15 mouse cellular contexts compared by ENCODE assay signal in the genomic region with DNA sequence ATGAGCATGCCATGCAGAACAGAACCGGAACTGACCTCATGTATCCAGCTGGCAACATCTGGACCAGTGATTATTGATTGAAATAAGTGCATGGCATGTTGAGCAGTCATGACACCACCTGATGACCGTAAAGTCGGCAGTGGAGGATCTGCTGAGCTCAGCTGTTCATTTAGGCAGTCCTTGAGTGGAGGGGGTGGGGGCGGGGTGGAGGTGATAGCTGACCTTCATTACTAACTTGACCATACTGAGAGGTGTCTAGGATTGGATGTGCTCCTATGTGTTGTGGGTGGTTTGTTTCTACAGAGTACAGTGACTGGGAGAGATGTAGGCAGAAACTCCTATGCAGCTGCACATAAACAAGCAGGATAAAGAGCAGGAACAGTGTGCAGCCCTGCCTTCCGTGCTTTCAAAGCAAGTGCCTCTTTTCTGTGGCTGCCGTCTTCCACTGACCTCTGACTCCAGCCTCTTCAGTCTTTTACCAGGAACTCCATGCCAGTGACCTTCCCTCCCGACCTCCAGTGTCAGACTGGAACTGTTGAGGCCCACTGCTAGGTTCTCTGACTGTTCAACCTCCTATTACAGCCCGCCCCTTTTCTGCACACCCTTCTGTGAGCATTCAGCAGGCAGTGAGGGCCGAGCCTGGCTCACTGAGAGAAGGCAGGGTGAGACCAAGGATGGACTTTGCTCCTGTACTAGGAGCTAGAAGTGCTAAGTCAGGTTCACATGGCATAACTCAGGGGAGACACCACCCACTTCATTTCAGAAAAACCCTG. TPM values are rescaled to one million over a fixed set of nuclear protein-coding genes. Genes with fewer than 3 reads are reported as not detected.
DNase-seq lines count a peak whose midpoint lies in the region; ATAC-seq and TF ChIP-seq lines count a peak whose summit lies in the region.
"Had no signal": no experiment of that assay in that cellular context is flagged by ENCODE, and none has a peak within 500 bp of the region (broad histone marks: within the 10 kb centered on the region; RNA-seq: fewer than 3 reads in every experiment).

No protein-coding gene starts in this region.

- H3K4me3 ChIP-seq in kidney, embryonic 14.5 days (ENCODE audit: low read length), result no peak overlapping the region
- H3K4me3 ChIP-seq in intestine, embryonic 15.5 days (replicated peaks), result no peak overlapping the region
- H3K4me3 ChIP-seq in limb, embryonic 14.5 days (replicated peaks; ENCODE audit: low read length), result no peak overlapping the region
- H3K4me3 ChIP-seq: layer of hippocampus, adult 2 months; liver, embryonic 13.5 days had no signal

- WGBS in kidney, embryonic 14.5 days, result 30% methylated on average over 9 of the region's 9 CpGs
- WGBS in intestine, embryonic 15.5 days, result 29% methylated on average over 9 of the region's 9 CpGs
- 29% methylated on average over 9 of the region's 9 CpGs for WGBS in limb, embryonic 14.5 days

- no peak for TF ChIP-seq POLR2A in limb, embryonic 14.5 days (IDR thresholded peaks at IDR 0.05; ENCODE audit: borderline replicate concordance, extremely low read depth, insufficient read depth, insufficient read length)

- H3K4me2 ChIP-seq in kidney, embryonic 14.5 days (replicated peaks; ENCODE audit: low read depth, low read length), result no peak overlapping the region
- no peak overlapping the region for H3K4me2 ChIP-seq in intestine, embryonic 15.5 days (replicated peaks)
- no peak overlapping the region for H3K4me2 ChIP-seq in limb, embryonic 14.5 days (replicated peaks; ENCODE audit: low read depth, low read length, severe bottlenecking)
- H3K4me2 ChIP-seq: liver, embryonic 13.5 days had no signal

- no peak overlapping the region for H3K27ac ChIP-seq in kidney, embryonic 14.5 days (ENCODE audit: low read depth, low read length)
- H3K27ac ChIP-seq in intestine, embryonic 15.5 days, result peak overlapping the region; percentile 8
- H3K27ac ChIP-seq in limb, embryonic 14.5 days (replicated peaks; ENCODE audit: low read depth, low read length), result no peak overlapping the region
- H3K27ac ChIP-seq: layer of hippocampus, adult 2 months; liver, embryonic 13.5 days had no signal

- no peak overlapping the region for H3K9ac ChIP-seq in kidney, embryonic 14.5 days (ENCODE audit: low read depth, low read length)
- H3K9ac ChIP-seq in intestine, embryonic 15.5 days, result no peak overlapping the region
- H3K9ac ChIP-seq in limb, embryonic 14.5 days (ENCODE audit: low read depth, low read length, severe bottlenecking), result no peak overlapping the region
- H3K9ac ChIP-seq: liver, embryonic 13.5 days had no signal

- DNase-seq in kidney, adult 11 months, result peak; percentile 66
- DNase-seq in ES-CJ7 (ENCODE audit: low read depth, low spot score), result peak; percentile 83
- peak; percentile 25 for DNase-seq in limb, embryonic 14.5 days (ENCODE audit: low spot score)
- no peak for DNase-seq in natural killer cell, adult 2 months (ENCODE audit: low spot score in 2 of 2)
- DNase-seq in layer of hippocampus, postnatal 10 days (ENCODE audit: low spot score in 2 of 2), result no peak
- no peak for DNase-seq in testis, postnatal 14 days (ENCODE audit: low spot score)
- DNase-seq: gastrocnemius, postnatal 36 days; heart, postnatal 4 days; liver, embryonic 13.5 days had no signal

- H3K9me3 ChIP-seq in kidney, embryonic 14.5 days (ENCODE audit: control insufficient read depth, low read length), result no peaks in the 10 kb centered on the region
- no peaks in the 10 kb centered on the region for H3K9me3 ChIP-seq in intestine, embryonic 15.5 days
- H3K9me3 ChIP-seq in limb, embryonic 14.5 days (ENCODE audit: control insufficient read depth, low read length), result no peaks in the 10 kb centered on the region
- H3K9me3 ChIP-seq: liver, embryonic 13.5 days had no signal

- no peak for ATAC-seq in kidney, embryonic 14.5 days (ENCODE audit: low FRiP score, low TSS enrichment)
- ATAC-seq in intestine, embryonic 15.5 days, result peak; percentile 87
- no peak for ATAC-seq in limb, embryonic 14.5 days (ENCODE audit: low FRiP score, low read depth)
- ATAC-seq: activated CD4-positive, CD25-positive, alpha-beta regulatory T cell, adult 4 months; forebrain, embryonic 14.5 days had no signal

- H3K27me3 ChIP-seq in kidney, embryonic 14.5 days (ENCODE audit: control insufficient read depth, insufficient read depth, low read length), result peaks cover 2% of the 10 kb centered on the region; the same call in 1 of the 2 replicates
- H3K27me3 ChIP-seq in intestine, embryonic 15.5 days (replicated peaks), result no peaks in the 10 kb centered on the region
- H3K27me3 ChIP-seq in limb, embryonic 14.5 days (ENCODE audit: control insufficient read depth, insufficient read depth, low read length), result peaks cover 2% of the 10 kb centered on the region

- H3K4me1 ChIP-seq in kidney, embryonic 14.5 days (ENCODE audit: control insufficient read depth, insufficient read depth, low read length), result peaks cover 21% of the 10 kb centered on the region
- H3K4me1 ChIP-seq in intestine, embryonic 15.5 days (replicated peaks), result peaks cover 16% of the 10 kb centered on the region
- peaks cover 23% of the 10 kb centered on the region for H3K4me1 ChIP-seq in limb, embryonic 14.5 days (ENCODE audit: control insufficient read depth, insufficient read depth, low read length)

- no peaks in the 10 kb centered on the region for H3K36me3 ChIP-seq in kidney, embryonic 14.5 days (ENCODE audit: control insufficient read depth, insufficient read depth, low read length)
- no peaks in the 10 kb centered on the region for H3K36me3 ChIP-seq in intestine, embryonic 15.5 days
- no peaks in the 10 kb centered on the region for H3K36me3 ChIP-seq in limb, embryonic 14.5 days (ENCODE audit: control insufficient read depth, insufficient read depth, low read length)
- H3K36me3 ChIP-seq: liver, embryonic 13.5 days had no signal

RNA-seq across cellular contexts. Expression of a gene that starts 6.4 kb away (rescaled TPM):
- polyA plus RNA-seq in kidney, embryonic 14.5 days (2014; fragmentation: Nextera tagmentation; extraction: Ambion mirVana), result 6.2 and 7.8 TPM in 2 replicates
- 15.3 and 15.5 TPM in 2 replicates for polyA plus RNA-seq in intestine, embryonic 15.5 days (2015; fragmentation: Nextera tagmentation; extraction: Ambion mirVana)
- 6.8 and 8.1 TPM in 2 replicates for polyA plus RNA-seq in limb, embryonic 14.5 days (2012; rRNA removed)
- polyA plus RNA-seq in limb, embryonic 14.5 days (2014; fragmentation: Nextera tagmentation; extraction: Ambion mirVana), result 2.7 and 4.0 TPM in 2 replicates
- total RNA-seq in layer of hippocampus, postnatal 10 days (2021), result under 1 TPM; 0.16 to 0.31 TPM

RNA-seq across cellular contexts. Expression of a gene that starts 52.9 kb away (rescaled TPM):
- not detected in 2 replicates for polyA plus RNA-seq in kidney, embryonic 14.5 days (2014; fragmentation: Nextera tagmentation; extraction: Ambion mirVana)
- polyA plus RNA-seq in intestine, embryonic 15.5 days (2015; fragmentation: Nextera tagmentation; extraction: Ambion mirVana), result 0.43 and 0.51 TPM in 2 replicates
- polyA plus RNA-seq in limb, embryonic 14.5 days (2012; rRNA removed), result not detected in 2 replicates
- polyA plus RNA-seq in limb, embryonic 14.5 days (2014; fragmentation: Nextera tagmentation; extraction: Ambion mirVana), result not detected in 2 replicates
- not detected for total RNA-seq in layer of hippocampus, postnatal 10 days (2021)
- total RNA-seq: common myeloid progenitor, adult 5-6 weeks; heart, postnatal 4 days; layer of hippocampus, adult 2 months had no signal
- polyA plus RNA-seq: activated CD4-positive, CD25-positive, alpha-beta regulatory T cell, adult 4 months; forebrain, embryonic 14.5 days; liver, embryonic 13.5 days had no signal

Comparison
In these comparisons a context has a peak if more than half of its experiments do, and no peak if none do; other contexts are left out.
1. DNase-seq: peak in kidney, adult 11 months (single experiment), ES-CJ7 (single experiment) and limb, embryonic 14.5 days (single experiment); none in natural killer cell, adult 2 months (0 of 2), layer of hippocampus, postnatal 10 days (0 of 2) and testis, postnatal 14 days (single experiment).